Comparison of ENCODE assay signal across 27 mouse cellular contexts in genomic region chr2:92709668-92710067, GRCm38 (mm10).
"Had no signal": no experiment of that assay in that cellular context is flagged by ENCODE, and none has a peak within 500 bp of the region (broad histone marks: within the 10 kb centered on the region; RNA-seq: fewer than 3 reads in every experiment).

No protein-coding gene starts in this region.

- DNase-seq: cerebellum, adult 9-10 months; cerebellum, adult 9-11 months; cerebellum, postnatal 14 days; cerebellum, postnatal 25 days; cerebellum, postnatal 36 days; embryo, embryonic 11 days; forebrain, postnatal 0 days; gastrocnemius, adult 2 months; gastrocnemius, postnatal 10 days; gastrocnemius, postnatal 14 days; gastrocnemius, postnatal 25 days; gastrocnemius, postnatal 36 days; heart, adult 11 months; heart, adult 18-20 months; heart, adult 2 months had no signal

- H3K27ac ChIP-seq: embryonic facial prominence, embryonic 10.5 days; embryonic facial prominence, embryonic 12.5 days; embryonic facial prominence, embryonic 13.5 days; embryonic facial prominence, embryonic 15.5 days; forebrain, embryonic 10.5 days; forebrain, embryonic 12.5 days; forebrain, embryonic 15.5 days; gastrocnemius, adult 2 months; heart, adult 2 months; heart, embryonic 10.5 days had no signal

- H3K4me3 ChIP-seq: embryonic facial prominence, embryonic 10.5 days; embryonic facial prominence, embryonic 12.5 days; embryonic facial prominence, embryonic 13.5 days; embryonic facial prominence, embryonic 15.5 days; erythroblast, embryonic 14.5 days; forebrain, embryonic 10.5 days; forebrain, embryonic 12.5 days; forebrain, embryonic 13.5 days; forebrain, embryonic 15.5 days; gastrocnemius, adult 2 months; heart, adult 2 months; heart, embryonic 10.5 days had no signal

- ATAC-seq: forebrain, embryonic 13.5 days; forebrain, embryonic 14.5 days; forebrain, embryonic 15.5 days; forebrain, embryonic 16.5 days; forebrain, postnatal 0 days had no signal
